Mouse (Mus musculus) CH12F3 (cell line): ENCODE measurements around the gene Hamp.

Experiments
- in situ Hi-C: fragments of 300-500 bp; cut with MboI; formaldehyde crosslinking; loops from 2 replicates; pipeline ENCODE4 v1.14.3; 2020; ENCODE audit warnings: low sequenced_read_pairs

The Hamp gene

GRCm38 (mm10) chr7:30909773-30910172 is 34.1 kb downstream of the Hamp start:
- in situ Hi-C loops, result no loop called here

GRCm38 (mm10) chr7:30908992-30909431 is 34.8 kb downstream of the Hamp start:
- in situ Hi-C loops, result no loop called here

- in situ Hi-C loops, result no loop called here
Observed at GRCm38 (mm10) chr7:30908277-30908991, 35.4 kb downstream of the Hamp start.

- in situ Hi-C loops, result no loop called here
Observed at GRCm38 (mm10) chr7:30904042-30904441, 39.8 kb downstream of the Hamp start.

- in situ Hi-C loops, result no loop called here
Observed at GRCm38 (mm10) chr7:30895217-30895616, 48.6 kb downstream of the Hamp start.

GRCm38 (mm10) chr7:30892515-30892914 is 51.3 kb downstream of the Hamp start:
- in situ Hi-C loops, result no loop called here
